Mouse (Mus musculus) bone marrow macrophage, adult 2 months (primary cell): ENCODE data around the gene Rtn4rl1.

Source experiments
- CTCF ChIP-seq: IDR thresholded peaks from 2 replicates; pipeline ENCODE4 v1.5.1; 2012; ENCODE audit warnings: low read depth, mild to moderate bottlenecking, low read length, moderate library complexity
- POLR2A ChIP-seq: IDR thresholded peaks from 2 replicates; pipeline ENCODE4 v1.6.1; 2012; ENCODE audit warnings: mild to moderate bottlenecking, low read depth, low read length, borderline replicate concordance

GRCm38 (mm10) chr11:75268492-75268891, 74.9 kb downstream of the Rtn4rl1 start:
- TF ChIP-seq POLR2A = no peak
- TF ChIP-seq CTCF = no peak
